Mouse (Mus musculus): ENCODE measurements at regions not wholly inside any gene's neighbourhood (a gene's known extent, or its start where the extent isn't known, plus 50 kb on each side); places are given as distances from the start of the nearest gene placed in this dataset.
"Not testable (repeated sequence)": the region's sequence is repeated elsewhere in the genome, so short reads cannot be mapped to it uniquely, and the experiment has no call there.

DNA sequence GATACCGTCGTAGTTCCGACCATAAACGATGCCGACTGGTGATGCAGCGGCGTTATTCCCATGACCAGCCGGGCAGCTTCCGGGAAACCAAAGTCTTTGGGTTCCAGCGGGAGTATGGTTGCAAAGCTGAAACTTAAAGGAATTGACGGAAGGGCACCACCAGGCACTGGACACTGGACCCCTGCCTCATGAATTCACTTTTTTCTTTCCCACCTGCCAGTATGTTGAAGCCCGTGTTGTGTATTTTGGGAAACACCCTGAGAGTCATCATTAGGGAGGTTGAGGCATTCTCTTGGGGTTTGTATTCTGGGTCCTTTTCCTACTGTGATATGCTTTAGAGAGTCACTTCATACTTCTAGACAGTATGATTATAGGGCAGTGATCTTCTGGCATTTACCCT lies 197.9 kb downstream of the Samd9l start:
- H3K4me3 ChIP-seq; H3K9ac ChIP-seq; H3K36me3 ChIP-seq; H3K27me3 ChIP-seq; H3K4me1 ChIP-seq (replicated peaks); H3K9me3 ChIP-seq; H3K27ac ChIP-seq (replicated peaks); H3K4me2 ChIP-seq; ATAC-seq (ENCODE audit: low read depth): not testable (repeated sequence)
- 48% methylated on average over 12 of the region's 12 CpGs for WGBS

- H3K4me2 ChIP-seq, result no peak overlapping the region
- ATAC-seq (ENCODE audit: low read depth), result no peak
- H3K36me3 ChIP-seq, result no peaks in the 10 kb centered on the region
- H3K9me3 ChIP-seq, result peaks cover 5% of the 10 kb centered on the region; the same call in 1 of the 2 replicates
- no peaks in the 10 kb centered on the region for H3K27me3 ChIP-seq
- no peak overlapping the region for H3K27ac ChIP-seq (replicated peaks)
- 64% methylated on average over 33 of the region's 33 CpGs for WGBS
- no peaks in the 10 kb centered on the region for H3K4me1 ChIP-seq (replicated peaks)
- no peak overlapping the region for H3K4me3 ChIP-seq
- H3K9ac ChIP-seq, result no peak overlapping the region
Measured at GRCm38 (mm10) chr6:3201107-3201506, 198.3 kb downstream of the Samd9l start.

DNA sequence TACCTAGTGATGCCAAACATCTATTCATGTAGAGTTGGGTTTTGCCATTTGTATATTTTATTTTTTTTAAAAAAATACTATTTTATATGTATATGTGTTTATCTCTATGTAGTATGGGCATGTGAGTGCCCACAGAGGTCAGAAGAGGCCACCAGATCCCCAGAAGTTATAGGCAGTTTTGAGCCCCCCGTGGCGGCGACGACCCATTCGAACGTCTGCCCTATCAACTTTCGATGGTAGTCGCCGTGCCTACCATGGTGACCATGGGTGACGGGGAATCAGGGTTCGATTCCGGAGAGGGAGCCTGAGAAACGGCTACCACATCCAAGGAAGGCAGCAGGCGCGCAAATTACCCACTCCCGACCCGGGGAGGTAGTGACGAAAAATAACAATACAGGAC lies 198.8 kb downstream of the Samd9l start:
- not testable (repeated sequence) for H3K4me3 ChIP-seq; H3K36me3 ChIP-seq; ATAC-seq (ENCODE audit: low read depth); H3K27me3 ChIP-seq; H3K4me2 ChIP-seq; H3K27ac ChIP-seq (replicated peaks); H3K4me1 ChIP-seq (replicated peaks); H3K9me3 ChIP-seq; H3K9ac ChIP-seq
- WGBS, result 78% methylated on average over 18 of the region's 18 CpGs

GRCm38 (mm10) chr6:3192424-3192820 lies 206.9 kb downstream of the Samd9l start:
- not testable (repeated sequence) for ATAC-seq (ENCODE audit: low read depth)

DNA sequence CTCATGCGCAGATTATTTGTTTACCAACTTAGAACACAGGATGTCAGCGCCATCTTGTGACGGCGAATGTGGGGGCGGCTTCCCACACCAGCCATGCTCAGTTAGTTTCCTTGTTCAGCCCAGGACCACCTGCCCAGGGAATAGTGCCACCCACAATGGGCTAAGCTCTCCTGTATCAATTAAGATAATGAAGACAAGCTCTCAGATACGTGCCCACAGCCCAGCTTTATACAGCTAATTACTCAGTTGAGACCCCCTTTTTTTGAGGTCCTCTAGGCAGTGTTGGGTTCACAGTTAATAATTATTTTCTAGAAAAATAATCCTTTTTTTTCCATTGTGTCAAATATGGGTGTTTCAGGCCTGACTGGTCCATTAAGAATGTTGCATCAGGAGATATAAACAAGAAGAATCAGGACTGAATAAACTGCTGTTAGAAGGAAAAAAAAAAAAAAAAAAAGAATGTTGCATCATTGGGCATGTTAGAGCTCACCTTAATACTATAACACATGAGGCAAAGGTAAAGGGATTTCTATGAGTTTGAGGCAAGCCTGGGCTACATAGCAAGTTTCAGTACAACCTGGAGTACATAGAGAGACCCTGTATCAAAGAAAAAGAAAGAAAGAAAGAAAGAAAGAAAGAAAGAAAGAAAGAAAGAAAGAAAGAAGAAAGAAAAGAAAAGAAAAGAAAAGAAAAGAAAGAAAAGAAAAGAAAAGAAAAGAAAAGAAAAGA lies 207.5 kb downstream of the Samd9l start:
- ATAC-seq (ENCODE audit: low read depth); H3K27me3 ChIP-seq; H3K4me1 ChIP-seq (replicated peaks); H3K9ac ChIP-seq; H3K4me2 ChIP-seq; H3K27ac ChIP-seq (replicated peaks); H3K36me3 ChIP-seq; H3K4me3 ChIP-seq; H3K9me3 ChIP-seq: not testable (repeated sequence)
- 90% methylated on average over 6 of the region's 6 CpGs for WGBS

More at GRCm38 (mm10) chr6:3192424-3192820, 206.9 kb downstream of the Samd9l start:
- not testable (repeated sequence) for H3K4me2 ChIP-seq; H3K9me3 ChIP-seq; H3K9ac ChIP-seq; H3K4me3 ChIP-seq; H3K36me3 ChIP-seq; H3K27ac ChIP-seq (replicated peaks); H3K4me1 ChIP-seq (replicated peaks); H3K27me3 ChIP-seq
- WGBS, result 61% methylated on average over 1 of the region's 1 CpGs

DNA sequence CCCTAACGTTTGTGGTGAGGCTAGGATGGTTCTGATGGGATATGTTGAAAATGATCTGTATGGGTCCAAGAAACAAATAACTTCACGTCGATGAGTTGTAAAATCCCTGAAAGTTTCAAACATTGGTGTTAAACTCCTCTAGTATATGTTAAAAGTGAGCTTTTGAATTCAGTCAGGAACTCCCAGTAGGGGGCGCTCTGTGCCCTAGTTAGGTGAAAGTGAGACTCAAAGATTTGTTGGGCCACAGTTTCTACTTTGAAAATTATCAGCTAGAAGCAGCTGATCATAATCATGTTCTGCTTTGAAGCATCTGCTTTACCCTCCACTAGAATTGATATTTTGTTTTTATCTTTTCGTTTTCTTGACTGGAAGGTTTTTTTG lies 215.6 kb downstream of the Samd9l start:
- Histone ChIP-seq H3K27ac (replicated peaks) (no peak overlapping the region), H3K4me2 (no peak overlapping the region), H3K36me3 (no peaks in the 10 kb centered on the region), H3K4me1 (replicated peaks) (no peaks in the 10 kb centered on the region), H3K4me3 (no peak overlapping the region), H3K9me3 (peaks cover 20% of the 10 kb centered on the region), H3K27me3 (no peaks in the 10 kb centered on the region), H3K9ac (no peak overlapping the region)
- 37% methylated on average over 5 of the region's 5 CpGs for WGBS
- ATAC-seq (ENCODE audit: low read depth), result no peak

DNA sequence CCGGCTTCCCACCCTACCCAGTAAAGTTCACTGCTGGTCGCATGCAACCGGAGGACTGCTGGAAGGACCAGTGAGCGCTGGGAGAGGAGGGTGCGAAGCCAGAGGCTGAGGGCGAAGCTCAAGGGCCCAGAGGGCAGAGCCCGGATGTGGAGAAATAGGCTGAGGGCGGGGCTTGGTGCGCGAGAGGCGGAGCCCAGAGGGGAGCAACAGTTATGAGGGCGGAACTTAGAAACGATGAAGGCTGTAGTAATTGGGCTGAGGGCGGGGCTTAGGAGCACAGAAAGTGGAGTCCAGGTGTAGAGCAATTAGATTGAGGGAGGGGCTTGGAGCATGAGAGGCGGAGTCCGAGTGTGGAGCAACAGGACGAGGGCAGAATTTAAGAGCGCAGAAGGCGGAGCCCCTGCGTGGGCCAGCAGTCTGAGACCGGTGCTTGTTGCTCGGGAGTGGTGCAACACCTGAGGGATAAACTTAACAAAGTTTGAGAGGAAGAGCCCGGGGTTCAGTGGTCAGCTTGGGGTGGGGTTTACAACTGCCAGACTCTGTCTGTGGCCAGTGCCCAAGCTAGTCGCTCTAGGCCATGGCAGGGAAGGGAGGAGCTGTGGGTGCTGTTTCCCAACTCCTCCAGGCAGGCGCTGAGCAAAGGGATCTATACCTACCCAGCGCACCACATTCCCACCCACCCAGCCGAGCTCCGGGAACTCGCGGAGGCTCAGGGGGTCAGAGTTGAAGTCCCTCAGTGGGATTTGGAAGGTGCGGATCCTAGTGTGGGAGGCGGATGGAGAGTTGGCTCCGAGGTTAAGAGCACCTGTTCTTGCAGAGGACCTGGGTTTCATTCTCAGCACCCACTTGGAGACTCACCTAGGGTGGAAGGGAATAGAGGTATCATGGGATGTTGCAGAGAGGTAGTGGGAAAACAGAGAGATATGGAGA lies 216.2 kb downstream of the Samd9l start:
- H3K27ac ChIP-seq (replicated peaks), result no peak overlapping the region
- peak overlapping the region; percentile 34 for H3K4me2 ChIP-seq
- peak; percentile 83 for ATAC-seq (ENCODE audit: low read depth)
- WGBS, result 43% methylated on average over 33 of the region's 33 CpGs
- no peaks in the 10 kb centered on the region for H3K36me3 ChIP-seq
- H3K4me3 ChIP-seq, result peak overlapping the region; percentile 13
- no peaks in the 10 kb centered on the region for H3K4me1 ChIP-seq (replicated peaks)
- H3K27me3 ChIP-seq, result no peaks in the 10 kb centered on the region
- peaks cover 20% of the 10 kb centered on the region for H3K9me3 ChIP-seq
- no peak overlapping the region for H3K9ac ChIP-seq

DNA sequence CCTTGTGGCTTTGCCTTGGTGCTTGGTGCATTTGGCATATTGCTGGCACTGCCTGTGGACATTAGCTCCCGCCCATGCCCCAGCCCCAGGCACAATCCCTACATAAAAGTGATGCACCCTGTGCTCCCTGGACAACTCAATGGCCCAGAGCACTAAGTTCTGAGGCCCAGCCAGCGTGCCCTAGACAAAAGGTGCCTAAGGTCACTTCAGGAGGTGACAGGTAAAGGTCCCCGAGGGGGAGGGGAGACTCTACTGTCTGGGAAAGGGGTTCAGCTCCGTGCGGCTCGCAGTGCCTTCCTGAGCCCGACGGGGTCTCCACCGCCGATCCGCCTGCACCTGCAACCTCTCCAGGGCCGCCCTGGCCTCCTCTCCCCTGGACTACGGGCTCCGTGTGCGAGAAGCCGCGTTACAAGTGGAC lies 216.9 kb downstream of the Samd9l start:
- H3K27me3 ChIP-seq; H3K4me1 ChIP-seq (replicated peaks); H3K36me3 ChIP-seq; H3K9ac ChIP-seq; H3K27ac ChIP-seq (replicated peaks): not testable (repeated sequence)
- ATAC-seq (ENCODE audit: low read depth), result peak; percentile 62
- Histone ChIP-seq H3K9me3 (peaks cover 20% of the 10 kb centered on the region), H3K4me3 (peak overlapping the region; percentile 13), H3K4me2 (peak overlapping the region; percentile 34)
- 38% methylated on average over 17 of the region's 17 CpGs for WGBS

GRCm38 (mm10) chr6:3179603-3180348 lies 219.6 kb downstream of the Samd9l start:
- not testable (repeated sequence) for H3K4me1 ChIP-seq (replicated peaks); H3K9ac ChIP-seq; ATAC-seq (ENCODE audit: low read depth); H3K36me3 ChIP-seq; H3K27ac ChIP-seq (replicated peaks); H3K4me2 ChIP-seq; H3K27me3 ChIP-seq; H3K4me3 ChIP-seq
- H3K9me3 ChIP-seq, result peaks cover 20% of the 10 kb centered on the region
- WGBS, result 78% methylated on average over 8 of the region's 10 CpGs

- not testable (repeated sequence) for H3K36me3 ChIP-seq; ATAC-seq (ENCODE audit: low read depth); H3K27ac ChIP-seq (replicated peaks); H3K4me1 ChIP-seq (replicated peaks); H3K4me2 ChIP-seq; H3K9me3 ChIP-seq; H3K27me3 ChIP-seq; H3K4me3 ChIP-seq; H3K9ac ChIP-seq
- 89% methylated on average over 2 of the region's 4 CpGs for WGBS
Measured at GRCm38 (mm10) chr6:3169479-3169878, 229.9 kb downstream of the Samd9l start.

DNA sequence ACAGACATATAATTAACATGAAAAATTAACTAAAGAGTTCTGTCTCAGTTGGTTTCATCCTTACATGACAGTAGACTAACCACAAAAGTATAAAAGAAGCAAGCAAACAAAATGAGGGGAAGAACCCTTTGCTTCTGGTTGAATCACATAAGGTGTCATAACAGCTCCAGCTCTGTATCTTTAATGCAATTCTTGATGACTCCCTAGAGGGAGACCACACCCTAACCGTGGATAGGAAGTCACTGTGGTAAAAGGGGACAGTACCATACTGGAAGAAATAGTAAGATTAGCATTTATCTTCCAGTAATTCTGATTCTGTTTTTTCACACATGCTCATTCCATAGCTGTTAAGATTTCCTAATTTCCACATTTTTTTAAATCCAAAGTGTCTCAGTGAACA lies 233.2 kb downstream of the Samd9l start:
- not testable (repeated sequence) for H3K9ac ChIP-seq; H3K36me3 ChIP-seq; ATAC-seq (ENCODE audit: low read depth); H3K27ac ChIP-seq (replicated peaks); H3K4me3 ChIP-seq; H3K27me3 ChIP-seq; H3K4me2 ChIP-seq; H3K9me3 ChIP-seq; H3K4me1 ChIP-seq (replicated peaks)
- WGBS, result 20% methylated on average over 1 of the region's 1 CpGs

GRCm38 (mm10) chr6:3151901-3152300 lies 247.5 kb downstream of the Samd9l start:
- not testable (repeated sequence) for H3K4me3 ChIP-seq; H3K27me3 ChIP-seq; H3K9ac ChIP-seq; H3K4me2 ChIP-seq; H3K36me3 ChIP-seq; H3K4me1 ChIP-seq (replicated peaks); H3K27ac ChIP-seq (replicated peaks); H3K9me3 ChIP-seq; ATAC-seq (ENCODE audit: low read depth)
- 34% methylated on average over 2 of the region's 2 CpGs for WGBS

Data from neural tube, embryonic 13.5 days (tissue).